Mouse (Mus musculus) frontal cortex, adult (tissue): ENCODE results near the gene C1ra.
"Not testable (repeated sequence)": the region's sequence is repeated elsewhere in the genome, so short reads cannot be mapped to it uniquely, and the experiment has no call there.

Experiments used
- ATAC-seq: cut with Nextera tagmentation; 2 replicates; pipeline ENCODE4 v1.9.2; 2017; ENCODE audit warnings: mild to moderate bottlenecking, moderate library complexity, mixed read lengths; ENCODE audit not compliant: low TSS enrichment

Gene C1ra

DNA sequence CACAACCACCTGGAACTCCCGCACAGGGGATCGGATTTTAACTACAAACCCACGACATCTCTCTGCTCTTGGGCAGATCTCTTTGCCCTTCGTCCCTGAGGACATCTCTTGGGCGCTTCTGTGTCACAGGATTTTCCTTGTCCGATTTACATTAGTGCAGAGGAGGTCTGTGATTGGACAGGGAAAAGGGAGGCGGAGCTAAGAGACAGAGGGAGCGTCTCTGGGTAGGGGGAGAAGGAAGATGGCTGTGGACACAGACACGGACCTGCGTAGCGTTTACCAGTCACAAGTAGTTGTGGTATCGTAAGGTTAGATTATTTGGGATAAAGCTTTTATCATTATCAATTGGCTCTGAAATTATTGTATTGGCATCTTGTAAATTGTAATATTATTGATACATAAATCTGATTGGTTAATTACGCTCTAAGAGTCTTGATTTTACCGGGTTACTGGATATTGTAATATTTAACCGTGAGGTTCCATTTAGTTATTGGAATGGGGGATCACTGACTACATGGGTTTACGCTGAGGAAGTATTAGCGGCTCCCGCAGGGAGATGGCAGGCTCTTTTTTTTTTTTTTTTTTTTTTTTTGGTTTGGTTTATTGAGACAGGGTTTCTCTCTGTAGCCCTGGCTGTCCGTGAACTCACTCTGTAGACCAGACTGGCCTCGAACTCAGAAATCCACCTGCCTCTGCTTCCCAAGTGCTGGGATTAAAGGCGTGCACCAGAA lies 26.6 kb upstream of the C1ra start:
- ATAC-seq = peak; percentile 86

DNA sequence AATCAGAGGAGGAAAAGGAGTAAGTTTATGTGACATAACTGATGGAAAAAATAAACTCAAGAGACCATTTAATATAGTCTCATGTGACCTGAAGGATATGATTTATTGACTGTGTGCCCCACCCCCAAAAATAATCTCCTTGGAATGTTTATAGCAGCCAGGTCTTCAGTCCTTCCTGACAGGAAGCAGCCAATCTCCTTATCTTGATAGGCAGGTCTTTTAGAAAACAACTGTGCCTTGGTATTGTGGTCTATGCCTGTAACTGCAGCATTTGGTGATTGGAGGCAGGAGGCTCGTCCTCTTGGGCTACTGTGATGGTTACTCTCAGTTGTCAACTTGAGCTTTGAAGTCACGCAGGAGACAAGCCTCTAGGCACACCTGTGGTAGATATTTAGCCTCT lies 24.7 kb upstream of the C1ra start:
- ATAC-seq = no peak

DNA sequence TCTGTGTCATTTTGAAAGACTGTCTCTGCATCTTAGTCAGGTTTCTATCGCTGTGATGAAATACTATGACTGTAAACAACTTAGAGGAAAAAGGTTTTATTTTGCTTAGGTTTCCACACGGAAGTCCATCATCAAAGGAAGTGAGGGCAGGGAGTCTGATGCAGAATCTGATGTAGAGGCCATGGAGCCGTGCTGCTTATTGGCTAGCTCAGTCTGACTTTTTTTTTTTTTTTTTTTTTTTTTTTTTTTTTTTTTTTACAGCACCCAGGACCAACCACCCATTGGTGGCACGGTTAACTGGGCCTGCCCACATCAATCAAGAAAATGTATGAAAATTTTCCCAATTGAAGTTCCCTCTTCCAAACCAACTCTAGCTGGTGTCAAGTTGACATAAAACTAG lies 23.3 kb upstream of the C1ra start:
- no peak for ATAC-seq

DNA sequence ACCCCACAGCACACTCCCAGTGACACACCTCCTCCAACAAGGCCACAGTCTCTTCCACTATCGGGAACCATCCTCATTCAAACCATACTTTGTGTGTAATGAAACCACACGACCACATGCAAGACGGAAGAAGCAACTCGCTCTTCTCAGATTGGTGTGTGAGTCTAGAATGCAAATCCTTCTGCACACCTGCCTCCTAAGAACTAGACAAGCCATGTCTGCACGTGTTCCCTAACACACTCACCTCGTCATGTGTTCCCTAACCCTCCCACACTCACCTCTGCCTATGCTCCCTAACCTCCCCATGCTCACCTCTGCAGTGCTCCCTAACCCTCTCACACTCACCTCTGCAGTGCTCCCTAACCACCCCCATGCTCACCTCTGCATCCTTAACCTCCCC lies 20.8 kb upstream of the C1ra start:
- no peak for ATAC-seq

DNA sequence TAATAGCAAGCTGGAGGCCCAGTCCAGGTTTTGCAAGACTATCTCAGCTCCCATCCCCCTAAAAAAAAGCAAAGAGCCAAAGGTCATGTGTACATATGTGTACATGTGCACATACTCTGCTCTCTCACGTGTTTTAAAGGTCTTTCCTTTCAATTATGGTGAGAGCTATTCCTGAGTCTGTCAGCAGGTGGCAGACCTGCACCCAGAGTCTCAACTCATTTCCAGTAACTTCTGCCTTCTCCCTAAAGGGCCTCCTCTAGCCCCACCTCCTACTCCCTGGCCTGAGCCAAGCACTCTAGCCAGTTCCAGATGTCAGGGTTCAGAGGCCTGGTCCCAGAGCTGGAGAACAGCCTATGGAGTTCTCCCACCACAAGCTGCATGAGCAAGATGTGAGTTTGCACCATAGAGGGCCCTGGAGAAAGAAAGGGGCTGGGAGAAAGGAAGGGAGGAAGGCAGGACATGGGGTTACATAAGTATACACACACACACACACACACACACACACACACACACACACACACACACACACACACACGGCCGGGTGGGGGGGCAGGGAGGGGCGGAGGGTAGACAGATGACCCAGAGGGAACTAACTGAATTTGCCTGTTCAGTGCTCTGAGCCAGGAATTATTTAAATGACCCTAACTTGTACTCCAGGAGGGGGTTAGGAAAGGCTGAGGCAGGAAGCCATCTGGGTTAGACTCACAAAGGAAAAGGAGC lies 19.2 kb upstream of the C1ra start, which contains the start of gene C1rl:
TSS of gene C1rl (plus strand) at position 272 of the 720 bp plus-strand sequence.
- ATAC-seq = peak; percentile 92

DNA sequence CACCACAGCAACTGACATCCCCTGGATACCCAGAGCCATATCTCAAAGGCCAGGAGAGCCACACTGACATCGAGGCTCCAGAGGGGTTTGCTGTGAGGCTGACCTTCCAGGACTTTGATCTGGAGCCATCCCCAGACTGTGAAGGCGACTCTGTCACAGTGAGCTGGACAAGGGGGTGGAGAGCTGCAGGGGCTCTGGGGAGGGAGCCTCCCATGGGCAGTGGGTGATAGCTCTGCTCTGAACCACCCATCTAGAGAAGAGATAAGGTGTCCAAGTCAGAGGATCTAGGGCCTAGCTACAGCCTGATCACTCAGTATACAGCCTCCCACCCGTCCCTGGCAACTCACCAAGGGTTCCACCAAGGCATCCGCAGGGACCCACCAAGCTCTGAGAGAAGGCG lies 18.3 kb upstream of the C1ra start:
- ATAC-seq = no peak

DNA sequence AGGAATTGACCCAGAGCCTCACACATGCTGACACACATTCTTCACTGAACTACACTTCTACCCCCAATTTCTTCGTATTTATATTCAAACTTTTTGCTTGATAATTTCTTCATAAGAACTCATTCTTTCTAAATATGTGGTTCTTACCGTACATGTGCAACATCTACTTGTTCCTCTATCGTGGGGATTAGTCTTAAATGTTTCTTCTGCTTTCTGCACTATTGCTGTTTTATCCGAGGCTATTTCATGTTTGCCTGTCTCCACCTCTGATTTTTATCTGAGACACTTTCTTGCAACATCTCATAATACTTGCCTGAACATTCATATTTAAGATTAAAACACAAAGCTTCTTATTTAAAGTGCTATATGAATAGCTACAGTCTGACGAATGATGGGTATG lies 16.2 kb upstream of the C1ra start:
- no peak for ATAC-seq

DNA sequence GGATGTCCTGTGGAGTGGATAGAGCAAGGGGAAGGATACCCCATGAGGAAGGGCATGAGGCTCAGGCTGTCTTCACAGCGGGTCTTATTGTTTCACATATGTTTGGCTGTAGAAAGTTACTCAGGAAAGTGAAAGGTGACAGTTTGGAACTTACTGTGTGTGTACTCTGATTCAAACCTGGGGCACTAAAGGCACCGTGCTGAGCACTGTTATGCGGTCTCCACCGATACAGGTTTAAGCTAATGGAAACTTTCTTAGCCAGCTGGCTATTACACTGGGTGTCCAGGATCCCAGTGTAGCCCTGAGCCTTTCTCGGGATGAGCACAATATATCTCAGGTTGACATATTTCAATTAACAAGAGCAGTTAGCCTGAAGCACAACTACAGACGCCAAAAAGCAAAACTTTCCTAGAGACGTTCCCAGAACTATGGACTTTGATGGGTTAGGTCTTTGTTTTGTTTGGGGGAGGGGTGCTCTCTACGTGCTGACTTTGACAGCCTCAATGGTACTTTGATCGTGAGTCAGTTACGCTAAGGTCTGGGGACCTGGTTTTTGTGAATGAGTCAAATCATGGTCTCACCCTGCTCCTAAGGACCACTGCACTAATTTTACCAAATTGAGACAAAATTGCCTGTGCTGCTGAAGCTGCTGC lies 12.2 kb upstream of the C1ra start:
- ATAC-seq = no peak

DNA sequence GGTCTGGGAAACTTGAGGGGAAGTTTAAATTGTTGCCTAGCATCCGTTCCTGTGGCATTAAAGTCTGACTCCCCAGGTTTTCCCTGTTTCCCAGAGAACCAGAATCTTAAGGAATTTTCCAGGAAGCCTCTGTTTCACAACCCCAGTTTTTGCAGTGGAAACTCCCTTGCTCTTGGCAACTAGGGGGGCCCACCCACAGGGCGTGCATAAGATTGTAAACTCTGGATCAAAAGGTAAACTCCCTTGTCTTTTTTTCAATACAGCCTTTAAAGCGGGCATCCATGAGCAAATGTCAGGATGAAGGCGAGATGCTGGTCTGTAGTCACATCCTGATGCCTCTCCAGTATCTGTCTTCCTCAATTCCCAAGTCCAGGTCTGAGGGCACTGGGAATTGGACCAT lies 10.7 kb upstream of the C1ra start:
- no peak for ATAC-seq

DNA sequence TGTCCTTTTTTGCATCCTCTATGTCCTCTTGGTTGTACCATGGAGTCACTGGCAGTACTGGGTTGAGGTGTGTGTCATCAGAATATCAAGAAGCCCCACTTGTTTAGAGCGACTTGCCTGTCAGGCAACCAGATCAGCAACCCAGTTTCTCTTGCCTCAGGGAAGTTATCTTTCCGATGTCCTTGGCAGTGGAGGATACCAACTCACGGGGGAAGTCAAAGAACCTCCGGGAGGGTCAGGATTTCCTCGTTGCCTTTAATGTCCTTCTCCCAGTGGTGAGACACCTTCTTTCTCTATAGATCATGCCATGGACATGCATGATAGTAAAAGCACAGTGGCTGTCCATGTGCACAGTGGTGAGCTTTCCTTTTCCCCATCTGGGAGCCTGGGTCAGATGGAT lies 10.2 kb upstream of the C1ra start:
- no peak for ATAC-seq

DNA sequence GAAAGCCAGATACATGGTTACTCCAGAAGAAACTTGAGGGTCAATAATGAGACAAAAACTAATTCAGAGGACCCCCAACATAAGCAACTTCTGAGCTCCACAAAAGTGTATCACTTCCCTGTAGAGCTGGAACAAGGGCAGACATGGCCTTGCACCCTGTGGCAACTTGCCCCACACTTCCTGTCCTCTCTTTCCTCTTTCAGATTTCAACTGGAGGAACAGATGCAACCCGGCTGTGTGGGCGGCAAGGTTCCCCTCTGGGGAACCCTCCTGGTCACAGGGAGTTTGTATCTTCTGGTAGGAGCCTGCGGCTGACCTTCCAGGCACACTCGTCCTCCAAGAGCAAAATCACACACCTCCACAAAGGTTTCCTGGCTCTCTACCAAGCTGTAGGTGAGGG lies 7.2 kb upstream of the C1ra start:
- ATAC-seq = no peak

DNA sequence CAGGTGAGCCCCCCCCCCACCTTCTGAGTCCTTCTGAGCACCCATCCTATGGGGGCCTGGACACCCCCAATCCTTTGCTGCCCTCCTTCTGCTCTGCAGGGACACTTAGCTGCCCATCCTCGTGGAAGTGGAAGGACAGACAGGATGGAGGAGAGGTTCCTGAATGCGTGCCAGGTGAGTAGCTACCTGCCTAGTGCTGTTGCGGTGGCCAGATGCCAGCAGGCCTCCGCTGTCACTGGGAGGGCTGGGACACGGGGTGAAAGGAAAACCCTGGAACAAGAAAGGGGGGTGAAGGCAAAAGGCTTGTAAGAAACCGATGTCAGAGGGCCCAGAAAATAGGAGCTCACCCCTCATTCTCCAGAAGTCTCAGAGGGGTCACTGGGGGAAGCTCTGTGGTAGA lies 5.2 kb upstream of the C1ra start:
- ATAC-seq = no peak

- ATAC-seq = peak; percentile 80
Observed at GRCm38 (mm10) chr6:124508292-124508691, 3.9 kb upstream of the C1ra start.

DNA sequence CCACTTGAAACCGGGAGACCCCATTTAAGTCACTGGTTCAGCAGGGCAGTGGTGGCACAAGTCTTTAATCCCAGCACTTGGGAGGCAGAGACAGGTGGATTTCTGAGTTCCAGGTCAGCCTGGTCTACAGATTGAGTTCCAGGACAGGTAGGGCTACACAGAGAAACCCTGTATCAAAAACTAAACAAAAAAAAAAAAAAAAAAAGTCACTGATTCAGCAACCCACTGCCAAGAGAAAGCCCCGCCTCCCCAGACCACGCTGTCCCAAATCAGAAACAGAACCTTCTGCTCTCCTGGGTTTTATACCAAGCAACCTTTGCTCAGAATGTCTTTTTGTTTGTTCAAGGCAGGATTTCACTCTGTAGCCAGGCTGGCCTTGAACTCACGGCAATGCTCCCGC lies 3.0 kb upstream of the C1ra start:
- not testable (repeated sequence) for ATAC-seq

- ATAC-seq = no peak
Observed at GRCm38 (mm10) chr6:124511936-124512335, 269 bp upstream of the C1ra start.

GRCm38 (mm10) chr6:124517733-124518132 lies 5.5 kb downstream of the C1ra start:
- ATAC-seq = not testable (repeated sequence)

DNA sequence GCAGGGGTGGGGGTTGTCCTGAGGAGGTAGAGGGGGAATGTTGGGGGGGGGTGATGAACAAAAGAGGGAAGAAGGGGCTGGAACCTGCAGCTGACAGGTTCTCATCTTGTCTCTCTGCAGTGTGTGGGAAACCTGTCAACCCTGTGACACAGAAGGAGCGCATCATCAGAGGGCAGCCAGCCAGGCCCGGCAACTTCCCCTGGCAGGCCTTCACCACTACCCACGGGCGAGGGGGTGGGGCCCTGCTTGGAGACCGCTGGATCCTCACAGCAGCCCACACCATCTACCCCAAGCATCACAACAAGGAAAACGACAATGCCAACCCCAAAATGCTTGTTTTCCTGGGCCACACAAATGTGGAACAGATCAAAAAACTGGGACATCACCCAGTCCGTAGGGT lies 9.9 kb downstream of the C1ra start:
- ATAC-seq = peak; percentile 89

DNA sequence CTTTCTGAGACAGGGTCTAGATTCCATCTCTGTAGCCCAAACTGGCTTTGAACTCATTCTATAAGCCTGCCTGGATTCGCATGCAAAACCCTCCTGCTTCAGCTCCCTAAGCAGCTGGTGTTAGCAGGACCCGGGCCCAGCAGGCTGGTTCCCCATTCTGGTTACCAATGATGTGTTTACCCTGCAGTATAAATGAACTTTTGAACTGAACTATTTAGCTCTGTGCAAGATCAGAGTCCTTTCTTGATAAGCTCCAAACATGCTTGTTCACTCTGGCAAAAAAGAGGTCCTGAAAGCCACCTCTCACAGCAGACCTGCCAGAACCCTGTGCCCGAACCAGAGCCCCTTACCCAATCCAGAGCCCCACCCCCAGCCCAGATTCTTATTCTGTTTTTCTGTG lies 15.7 kb downstream of the C1ra start:
- ATAC-seq = no peak

DNA sequence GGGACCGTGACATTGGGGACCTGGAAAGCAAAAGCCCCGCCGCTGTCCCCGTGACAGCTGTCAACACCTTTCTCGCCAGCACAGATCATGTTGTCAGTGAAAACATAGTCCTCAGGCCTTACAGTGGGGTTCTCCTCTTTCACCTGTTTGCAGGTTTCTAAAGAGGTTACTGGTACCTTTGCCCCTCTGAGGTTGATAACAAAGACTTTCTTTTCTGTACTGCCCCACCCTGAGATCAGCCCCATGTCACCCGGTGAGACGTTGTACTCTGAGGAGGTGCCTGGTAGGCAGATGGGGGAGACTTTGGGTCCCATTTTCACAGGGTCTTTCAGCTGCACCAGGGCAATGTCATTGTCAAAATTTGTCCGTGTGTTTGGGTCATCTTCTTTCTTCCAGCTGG lies 18.9 kb downstream of the C1ra start:
- ATAC-seq = no peak

DNA sequence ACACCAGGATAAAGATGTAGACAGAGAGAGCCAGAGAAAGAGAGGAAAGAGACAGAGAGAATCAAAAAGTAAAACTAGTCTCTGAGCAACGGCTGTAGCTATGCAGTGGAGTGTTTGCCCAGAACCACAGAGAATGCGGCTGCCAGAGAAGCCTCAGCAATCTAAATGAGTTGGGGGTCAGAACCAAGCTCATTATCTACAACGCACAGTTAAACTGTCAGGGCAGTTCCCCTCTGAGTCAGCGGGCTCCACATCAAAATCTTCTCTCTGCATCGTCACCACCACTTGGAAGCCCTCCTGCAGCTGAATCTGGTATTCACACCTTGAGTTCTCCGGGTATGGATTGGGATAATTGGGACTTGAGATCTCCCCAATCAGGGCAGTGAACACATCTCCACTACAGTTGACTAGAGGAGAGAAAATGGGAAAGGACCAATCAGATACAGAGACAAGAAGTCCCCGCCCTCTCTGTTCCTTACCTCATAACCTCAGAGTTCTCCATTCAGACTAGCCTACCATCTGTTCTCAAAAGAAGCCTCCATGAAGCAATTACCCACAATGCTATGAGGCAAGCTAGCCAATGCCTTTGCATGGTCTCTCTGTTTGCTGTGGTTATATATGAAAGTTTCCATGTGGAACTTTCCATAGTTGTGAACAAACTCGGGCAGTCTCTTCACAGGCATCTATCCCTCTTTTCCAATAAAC lies 24.1 kb downstream of the C1ra start:
- not testable (repeated sequence) for ATAC-seq

GRCm38 (mm10) chr6:124541176-124541575 lies 29.0 kb downstream of the C1ra start:
- not testable (repeated sequence) for ATAC-seq

DNA sequence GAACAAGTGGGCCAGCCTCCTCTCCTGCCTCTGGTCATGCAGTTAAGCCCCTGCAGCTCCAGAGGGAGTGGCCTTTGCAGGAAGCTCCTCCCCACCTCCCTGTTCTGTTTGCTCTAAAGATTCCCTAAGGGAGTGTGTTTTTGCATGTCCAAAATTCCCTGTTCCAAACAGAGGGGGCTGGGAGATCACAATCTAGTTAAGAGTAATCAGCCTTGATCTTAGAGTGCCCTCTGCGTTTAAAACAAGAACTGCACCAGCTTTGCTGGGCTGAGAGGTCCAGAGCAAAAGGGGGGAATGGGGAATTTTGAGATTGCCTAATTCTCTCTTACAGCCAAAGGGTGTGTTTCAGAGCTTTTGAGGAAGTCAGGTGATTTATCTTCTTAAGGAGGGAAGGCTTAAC lies 30.1 kb downstream of the C1ra start, which contains the start of gene C1s1:
TSS of gene C1s1 (minus strand) at position 76 of the 400 bp plus-strand sequence.
- ATAC-seq = peak; percentile 89
